Mouse (Mus musculus) cerebellum, adult 11 months (tissue): ENCODE measurements at regions not wholly inside any gene's neighbourhood (a gene's known extent, or its start where the extent isn't known, plus 50 kb on each side); places are given as distances from the start of the nearest gene placed in this dataset.

Experiments
- DNase-seq: peaks from one replicate; pipeline ENCODE4 v3.0.0; 2022

- no peak for DNase-seq
Observed at GRCm38 (mm10) chr8:92302694-92303093, 54.7 kb upstream of the Irx5 start.

- no peak for DNase-seq
Observed at GRCm38 (mm10) chr8:92301029-92301428, 56.4 kb upstream of the Irx5 start.

- no peak for DNase-seq
Observed at GRCm38 (mm10) chr8:92286841-92287811, 70.3 kb upstream of the Irx5 start.

GRCm38 (mm10) chr8:92275755-92276154 lies 81.7 kb upstream of the Irx5 start:
- no peak for DNase-seq

DNA sequence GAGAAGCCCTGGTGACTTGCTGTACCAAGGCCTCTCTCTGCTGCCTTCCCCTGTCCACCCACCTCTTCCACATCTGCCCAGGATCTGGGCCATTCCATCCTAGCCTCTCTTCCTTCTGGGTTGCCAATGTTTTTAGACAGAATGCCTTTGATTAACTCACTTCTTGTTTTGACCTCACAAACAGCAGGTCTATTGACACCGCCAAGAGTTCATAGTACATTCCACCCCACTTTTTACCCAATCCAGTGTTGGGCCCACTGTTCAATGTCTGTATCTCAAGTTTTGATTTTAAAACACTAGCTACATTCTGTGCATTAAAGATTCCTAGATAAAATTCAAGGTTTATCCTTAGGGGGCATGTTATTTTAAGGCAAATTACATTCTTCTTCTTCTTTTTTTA lies 84.7 kb upstream of the Irx5 start:
- DNase-seq, result no peak

DNA sequence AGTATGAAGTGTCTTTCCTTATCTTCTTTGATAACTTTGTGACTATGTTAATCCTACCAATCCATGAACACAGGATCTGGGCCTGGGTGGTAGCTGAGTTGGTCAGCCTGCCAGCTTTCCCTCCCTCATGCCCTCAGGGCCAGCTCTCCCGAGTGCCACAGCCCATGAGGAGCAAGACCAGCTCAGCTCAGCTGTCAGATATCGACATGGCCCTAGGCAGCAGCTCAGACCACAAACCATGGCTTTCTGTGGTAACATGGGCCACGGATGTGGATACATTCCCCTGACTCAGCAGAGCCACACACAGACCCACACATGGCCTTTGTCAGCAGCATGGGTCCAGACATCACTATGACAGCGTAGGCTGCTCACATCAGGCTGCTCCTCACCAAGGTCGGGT lies 85.4 kb upstream of the Irx5 start:
- DNase-seq, result no peak

- DNase-seq, result no peak
Observed at GRCm38 (mm10) chr8:92270636-92271035, 86.8 kb upstream of the Irx5 start.

DNA sequence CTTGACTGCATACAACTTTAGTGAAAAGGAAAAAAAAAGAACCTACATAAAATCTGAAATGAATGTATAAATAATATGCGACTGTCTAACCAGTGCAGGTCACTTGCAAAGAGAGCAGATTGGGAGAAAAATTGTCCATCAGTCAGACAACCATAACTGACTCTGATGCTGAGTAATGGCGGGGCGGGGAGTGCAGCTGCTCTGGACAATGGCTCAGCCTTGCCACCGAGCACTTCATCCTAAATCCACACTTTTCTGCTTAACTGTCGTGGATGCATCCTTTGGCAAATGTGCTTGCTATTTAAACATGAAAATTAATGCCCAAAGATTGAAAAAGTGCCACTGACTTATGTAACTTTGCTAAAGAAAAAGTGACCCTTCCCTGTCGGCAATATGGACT lies 90.0 kb upstream of the Irx5 start:
- no peak for DNase-seq

- no peak for DNase-seq
Observed at GRCm38 (mm10) chr8:92260056-92260455, 97.4 kb upstream of the Irx5 start.

DNA sequence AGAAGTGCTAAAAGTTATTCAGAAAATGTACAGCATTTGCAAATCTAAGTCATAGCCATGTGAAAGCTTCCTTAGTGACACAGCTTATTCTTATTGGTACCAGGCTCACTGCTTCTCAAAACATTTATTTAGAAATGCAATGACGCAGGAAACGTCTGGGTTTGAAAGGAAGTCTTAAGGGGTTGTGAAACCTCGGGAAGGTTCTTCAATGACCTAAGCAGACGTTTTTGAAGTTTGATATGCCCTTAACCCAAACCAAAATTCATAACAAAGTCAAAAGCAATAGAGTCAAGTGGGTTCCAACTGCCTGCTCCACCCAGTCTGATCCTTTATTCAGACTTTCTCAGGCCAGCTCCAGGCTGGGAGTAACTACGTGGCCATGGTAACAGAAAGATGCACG lies 99.2 kb upstream of the Irx5 start:
- DNase-seq, result no peak

DNA sequence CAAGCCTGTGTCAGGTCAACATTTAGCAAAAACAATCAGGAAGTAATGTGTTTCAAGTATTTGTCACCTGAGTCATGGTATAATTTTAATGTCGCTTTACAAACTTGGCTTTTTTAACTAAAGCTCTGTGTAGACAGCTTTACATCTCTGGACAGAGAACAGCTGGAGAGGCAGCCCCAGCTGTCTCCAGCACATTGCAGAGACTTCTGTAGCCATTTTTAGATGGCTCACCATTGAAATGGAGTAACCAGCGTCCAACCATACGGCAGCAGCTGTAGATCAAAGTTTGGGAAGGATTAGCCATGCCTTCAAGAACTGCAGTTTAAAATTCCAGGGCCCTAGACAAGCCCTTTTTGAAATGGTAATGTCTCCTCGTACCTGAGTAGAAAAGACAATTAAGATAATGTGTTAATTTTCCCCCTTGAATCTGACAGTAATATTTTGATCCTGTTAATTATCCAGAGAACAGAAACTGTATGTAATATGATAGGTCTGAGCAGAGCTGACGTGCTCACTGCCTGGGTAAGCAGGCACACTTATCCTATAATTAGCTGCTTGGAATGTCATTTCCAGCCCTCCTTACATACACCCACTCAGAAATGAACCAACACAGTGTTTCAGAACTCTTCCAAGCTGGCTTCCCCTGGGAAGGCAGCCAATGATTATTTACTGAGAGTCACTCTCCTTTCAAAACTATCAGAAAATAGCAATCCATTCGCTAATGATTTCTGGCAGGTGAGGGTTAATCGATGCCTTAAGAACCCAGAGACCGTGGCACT lies 104.6 kb upstream of the Irx5 start:
- DNase-seq, result no peak

DNA sequence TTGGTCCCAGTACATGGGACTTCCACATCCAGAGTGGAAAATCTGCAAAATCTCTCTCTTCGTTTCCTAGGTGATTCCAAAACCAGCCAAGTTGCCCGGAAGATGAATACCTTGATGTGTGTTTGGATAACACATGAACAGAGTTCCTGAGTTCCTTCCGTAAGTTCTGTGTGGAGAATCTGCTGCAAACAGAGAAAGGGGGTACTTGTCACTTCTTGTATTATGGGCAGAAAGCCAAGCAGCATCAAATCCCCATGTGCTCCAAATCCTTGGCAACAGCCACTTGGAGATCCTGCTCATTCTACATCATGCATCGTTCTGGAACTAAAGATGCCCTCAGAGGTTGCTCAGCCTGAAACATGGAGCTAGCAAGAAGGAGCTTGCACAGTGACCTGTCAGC lies 111.1 kb upstream of the Irx5 start:
- no peak for DNase-seq

GRCm38 (mm10) chr8:92240686-92241275 lies 116.6 kb upstream of the Irx5 start:
- DNase-seq, result no peak

DNA sequence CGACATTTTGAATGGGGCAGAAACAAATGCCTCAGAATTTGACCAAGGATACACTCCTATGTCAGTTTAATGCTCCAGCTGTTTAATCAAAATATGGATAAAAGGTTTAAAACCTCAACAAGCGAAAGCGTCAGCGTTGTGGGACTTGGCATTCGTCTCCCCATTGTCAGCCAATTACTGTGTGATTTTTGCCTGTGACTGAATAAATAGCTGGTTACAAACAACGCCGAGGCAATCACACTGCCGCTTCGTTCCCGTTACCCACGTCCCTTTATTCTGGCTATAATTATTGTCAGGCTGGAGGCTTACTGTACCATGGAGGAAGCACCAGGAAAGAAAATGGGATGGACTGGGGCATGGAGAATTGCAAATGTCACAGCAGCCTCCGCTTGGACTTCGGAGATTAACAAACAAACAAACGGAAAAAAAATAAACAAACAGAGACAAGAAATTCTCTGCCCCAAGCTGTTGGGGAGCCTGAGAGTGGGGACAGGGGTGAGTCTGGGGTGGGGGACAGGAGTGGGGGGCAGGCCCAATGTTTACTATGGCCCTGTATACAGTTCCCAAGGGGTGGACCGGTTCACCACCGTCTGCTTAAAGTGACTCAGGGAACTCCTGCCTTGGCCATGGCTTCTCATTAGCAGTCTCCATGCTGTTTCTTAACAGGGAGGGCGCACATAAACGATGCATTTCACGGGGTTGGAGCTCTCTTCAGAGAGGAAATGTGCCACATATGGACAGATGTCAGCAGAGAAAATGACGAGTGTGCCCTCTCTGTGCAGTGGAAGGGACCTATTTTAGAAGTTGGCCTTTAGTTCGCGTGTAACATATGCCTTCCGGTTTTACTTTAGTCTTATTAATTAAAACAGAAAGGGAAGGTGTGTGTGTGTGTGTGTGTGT lies 125.8 kb upstream of the Irx5 start:
- DNase-seq, result no peak

- no peak for DNase-seq
Observed at GRCm38 (mm10) chr8:92229526-92229925, 127.9 kb upstream of the Irx5 start.

GRCm38 (mm10) chr8:92224929-92225328 lies 132.5 kb upstream of the Irx5 start:
- DNase-seq, result no peak

DNA sequence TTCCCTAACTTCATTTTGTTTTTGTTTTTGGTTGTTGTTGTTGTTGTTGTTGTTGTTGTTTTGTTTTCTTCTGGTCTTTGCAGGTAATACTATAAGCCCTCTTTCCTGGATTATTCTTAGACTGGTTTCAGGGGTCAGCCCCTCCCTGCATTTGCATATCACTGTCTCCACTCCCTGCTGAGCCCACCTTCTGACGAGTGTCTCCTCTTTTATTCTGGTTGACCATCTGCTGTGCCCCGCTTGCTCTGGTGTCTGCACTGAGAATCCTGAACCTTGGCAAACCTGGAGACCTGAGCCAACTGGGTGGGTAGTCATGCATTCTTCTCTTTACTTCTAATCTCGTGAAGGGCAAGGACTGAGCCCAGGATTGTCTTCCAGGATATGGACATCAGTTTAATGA lies 134.4 kb upstream of the Irx5 start:
- no peak for DNase-seq

DNA sequence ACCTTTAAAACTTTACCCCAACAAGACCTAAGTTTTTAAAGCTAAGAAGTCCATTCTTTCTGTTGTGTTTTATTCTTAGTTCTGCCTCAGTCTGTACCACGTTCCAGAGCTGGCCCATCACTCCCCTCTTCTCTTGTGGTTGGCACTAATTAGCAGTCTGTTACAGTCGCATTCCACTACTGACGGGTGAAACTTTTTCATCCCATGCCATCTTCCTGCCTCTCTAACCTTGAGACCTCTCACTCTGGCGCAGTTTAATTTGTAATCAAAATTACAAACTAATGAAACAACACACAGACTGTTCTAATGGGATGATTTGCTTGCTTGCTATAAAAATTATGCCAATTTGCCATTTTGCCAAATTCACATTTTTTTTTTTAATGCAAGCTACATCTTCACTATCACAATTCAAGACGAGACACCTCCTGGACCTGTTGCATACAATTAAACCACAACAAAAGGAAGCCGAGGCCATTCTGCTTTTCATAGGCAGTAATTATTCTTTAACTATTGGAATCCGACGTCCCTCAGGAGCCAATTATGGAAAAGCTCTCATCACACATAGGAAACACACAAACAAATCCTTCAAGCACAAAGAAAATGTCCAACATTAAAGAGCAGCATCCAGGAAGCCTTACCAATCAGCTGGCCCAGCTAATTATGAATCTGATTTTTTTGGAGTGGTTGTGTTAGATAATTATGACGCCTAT lies 138.1 kb upstream of the Irx5 start:
- DNase-seq, result no peak

GRCm38 (mm10) chr8:92217521-92217920 lies 139.9 kb upstream of the Irx5 start:
- no peak for DNase-seq

DNA sequence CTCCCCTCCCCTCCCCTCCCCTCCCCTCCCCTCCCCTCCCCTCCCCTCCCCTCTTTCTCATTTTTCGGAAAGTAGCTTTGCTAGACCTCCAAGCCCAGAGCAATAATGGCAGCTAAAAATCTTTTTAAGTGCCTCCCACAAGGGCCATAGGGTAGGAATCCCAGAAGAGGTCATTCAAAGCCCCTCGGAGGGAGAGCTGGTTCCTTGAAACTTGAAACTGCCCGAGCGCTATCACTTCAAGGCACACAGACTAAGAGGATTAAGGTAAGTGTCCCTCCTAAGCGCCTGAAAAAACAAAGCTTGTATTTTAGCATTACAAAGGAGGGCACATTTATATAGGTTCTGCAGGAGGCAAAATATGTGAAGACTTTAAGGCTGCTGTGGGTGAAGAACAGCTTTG lies 141.2 kb upstream of the Irx5 start:
- no peak for DNase-seq

GRCm38 (mm10) chr8:92212786-92213535 lies 144.5 kb upstream of the Irx5 start:
- no peak for DNase-seq
